Mouse (Mus musculus): ENCODE data around the gene Phpt1.

DNA sequence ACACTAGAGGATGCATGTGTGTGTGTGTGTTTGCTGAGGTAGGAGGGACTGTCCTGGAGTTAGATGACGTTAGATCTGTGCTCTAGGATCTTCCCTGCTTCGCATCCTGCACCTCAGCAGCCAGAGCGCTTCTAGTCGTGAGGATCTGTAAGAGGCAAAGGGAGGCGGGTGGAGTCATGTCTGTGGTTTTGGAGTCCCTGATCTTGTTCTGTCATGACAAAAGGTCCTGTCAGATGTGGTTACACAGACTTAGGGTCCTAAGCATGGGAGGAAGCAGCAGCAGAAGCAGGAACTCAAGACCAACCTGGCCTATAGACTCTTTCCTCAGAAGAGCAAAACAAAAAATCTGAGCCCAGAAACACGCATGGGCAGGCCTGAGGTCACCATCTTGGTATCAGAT lies 45.4 kb upstream of the Phpt1 start:
- TF ChIP-seq GATA1 (IDR thresholded peaks at IDR 0.05; ENCODE audit: borderline replicate concordance, low read length) (no peak), FLI1 (IDR thresholded peaks at IDR 0.05; ENCODE audit: low read length) (no peak)
